Mouse (Mus musculus): Measurements from ENCODE around the gene Hist4h4.

Gene Hist4h4

GRCm38 (mm10) chr6:136782761-136783160, 21.5 kb downstream of the Hist4h4 start:
- in situ Hi-C loops (cut with MseI, MboI) = no loop called here

GRCm38 (mm10) chr6:136782146-136782545, 22.1 kb downstream of the Hist4h4 start:
- in situ Hi-C loops (cut with MseI, MboI) = no loop called here

- in situ Hi-C loops (cut with MseI, MboI) = no loop called here
Observed at GRCm38 (mm10) chr6:136781377-136781986, 22.7 kb downstream of the Hist4h4 start, which contains the start of gene Gucy2c. Gene Gucy2c (minus strand): TSS chr6:136781765.

- in situ Hi-C loops (cut with MseI, MboI) = no loop called here
Observed at GRCm38 (mm10) chr6:136776392-136776791, 27.8 kb downstream of the Hist4h4 start.

- in situ Hi-C loops (cut with MseI, MboI) = no loop called here
Observed at GRCm38 (mm10) chr6:136769859-136770258, 34.4 kb downstream of the Hist4h4 start.

GRCm38 (mm10) chr6:136769143-136769542, 35.1 kb downstream of the Hist4h4 start:
- in situ Hi-C loops (cut with MseI, MboI) = no loop called here

- in situ Hi-C loops (cut with MseI, MboI) = no loop called here
Observed at GRCm38 (mm10) chr6:136763912-136764311, 40.3 kb downstream of the Hist4h4 start.
